Mouse (Mus musculus) hindbrain, postnatal 0 days (tissue): ENCODE data around the gene Exoc4. TPM values are rescaled to one million over a fixed set of nuclear protein-coding genes. Genes with fewer than 3 reads are reported as not detected.

Source experiments
- ATAC-seq: fragments of 200-750 bp; cut with Nextera tagmentation; 2 replicates; pipeline ENCODE4 v1.8.0; 2017; ENCODE audit warnings: mild to moderate bottlenecking, moderate TSS enrichment, moderate library complexity
- DNase-seq: peaks from one replicate; pipeline ENCODE4 v3.0.0-alpha.2; 2015; ENCODE audit warnings: low spot score
- H3K27ac ChIP-seq: fragments of 300-500 bp; sonication (generic); 2 replicates; pipeline ENCODE4 v1.5.1; 2014; ENCODE audit warnings: mild to moderate bottlenecking
- H3K27me3 ChIP-seq: fragments of 300-500 bp; sonication (generic); 2 replicates; pipeline ENCODE4 v1.6.1; 2014; ENCODE audit warnings: low read length, mixed read lengths; ENCODE audit not compliant: insufficient read depth
- H3K36me3 ChIP-seq: fragments of 300-500 bp; sonication (generic); 2 replicates; pipeline ENCODE4 v1.6.1; 2014; ENCODE audit warnings: low read length, mixed read lengths; ENCODE audit not compliant: insufficient read depth
- H3K4me1 ChIP-seq: fragments of 300-500 bp; sonication (generic); 2 replicates; pipeline ENCODE4 v1.6.1; 2014; ENCODE audit warnings: antibody characterized with exemption, low read length, mixed read lengths; ENCODE audit not compliant: insufficient read depth
- H3K4me2 ChIP-seq: fragments of 300-500 bp; sonication (generic); 2 replicates; pipeline ENCODE4 v1.6.1; 2014; ENCODE audit warnings: low read depth, mild to moderate bottlenecking, low read length, moderate library complexity, mixed read lengths
- H3K4me3 ChIP-seq: fragments of 300-500 bp; sonication (generic); 2 replicates; pipeline ENCODE4 v1.5.1; 2014; ENCODE audit warnings: low read length
- H3K9ac ChIP-seq: fragments of 300-500 bp; sonication (generic); replicated peaks from 2 replicates; pipeline ENCODE4 v1.6.1; 2014; ENCODE audit warnings: mild to moderate bottlenecking, low read length, moderate library complexity, mixed read lengths
- H3K9me3 ChIP-seq: fragments of 300-500 bp; sonication (generic); 2 replicates; pipeline ENCODE4 v1.6.1; 2016; ENCODE audit warnings: low read length, mixed read lengths
- CTCF ChIP-seq: IDR thresholded peaks from 2 replicates; pipeline ENCODE4 v1.5.1; 2016; ENCODE audit warnings: antibody characterized with exemption, control low read depth, low read depth
- whole genome bisulfite sequencing: fragments of 180-500 bp; shearing (Covaris S2); extraction: QIAGEN DNeasy Blood & Tissue Kit; methylation state at CpG from one replicate; pipeline ENCODE4 v1.1.7; 2014; 5-methylcytosine and 5-hydroxymethylcytosine counted together
- polyA plus RNA-seq: library from polyadenylated mRNA; unstranded; fragments of >200 nt; fragmentation: Nextera tagmentation; extraction: Ambion mirVana; gene quantifications from 2 replicates; pipeline ENCODE4 v1.2.1, GENCODE M21; 2015
- total RNA-seq: library from RNA; depleted of rRNA; stranded (reverse); fragments of >200 nt; gene quantifications from 2 replicates; pipeline ENCODE4 v1.2.3, GENCODE M21; 2014

Exoc4 gene
- total and polyA plus RNA-seq, 2 experiments from 2014 or later = 30.0 to 70.6 TPM

- no peak for TF ChIP-seq CTCF
- WGBS = 96% methylated on average over 3 of the region's 3 CpGs
- ATAC-seq = no peak
- Histone ChIP-seq H3K36me3 (no peaks in the 10 kb centered on the region), H3K27ac (no peak overlapping the region), H3K4me1 (no peaks in the 10 kb centered on the region), H3K27me3 (no peaks in the 10 kb centered on the region), H3K4me3 (no peak overlapping the region), H3K4me2 (no peak overlapping the region), H3K9ac (no peak overlapping the region), H3K9me3 (no peaks in the 10 kb centered on the region)
- no peak for DNase-seq
Measured at GRCm38 (mm10) chr6:33801254-33801653, 552.4 kb downstream of the Exoc4 start.

GRCm38 (mm10) chr6:33803481-33804098, 554.7 kb downstream of the Exoc4 start:
- WGBS = 32% methylated on average over 3 of the region's 3 CpGs

GRCm38 (mm10) chr6:33804775-33805174, 555.9 kb downstream of the Exoc4 start:
- TF ChIP-seq CTCF = no peak
- Histone ChIP-seq H3K27ac (no peak overlapping the region), H3K4me3 (no peak overlapping the region), H3K36me3 (no peaks in the 10 kb centered on the region), H3K4me1 (no peaks in the 10 kb centered on the region), H3K9ac (no peak overlapping the region), H3K9me3 (no peaks in the 10 kb centered on the region), H3K27me3 (no peaks in the 10 kb centered on the region), H3K4me2 (no peak overlapping the region)
- DNase-seq (peak; percentile 21), ATAC-seq (no peak)
- 30% methylated on average over 2 of the region's 2 CpGs for WGBS

More at GRCm38 (mm10) chr6:33803481-33804098, 554.7 kb downstream of the Exoc4 start:
- Histone ChIP-seq H3K36me3 (no peaks in the 10 kb centered on the region), H3K27me3 (no peaks in the 10 kb centered on the region), H3K4me2 (no peak overlapping the region), H3K27ac (no peak overlapping the region), H3K9ac (no peak overlapping the region), H3K9me3 (no peaks in the 10 kb centered on the region), H3K4me1 (no peaks in the 10 kb centered on the region), H3K4me3 (no peak overlapping the region)
- no peak for TF ChIP-seq CTCF
- ATAC-seq = no peak
- DNase-seq = no peak

- ATAC-seq (no peak), DNase-seq (no peak)
- Histone ChIP-seq H3K27ac (no peak overlapping the region), H3K9ac (no peak overlapping the region), H3K36me3 (no peaks in the 10 kb centered on the region), H3K4me3 (no peak overlapping the region), H3K27me3 (no peaks in the 10 kb centered on the region), H3K4me1 (no peaks in the 10 kb centered on the region), H3K4me2 (no peak overlapping the region), H3K9me3 (no peaks in the 10 kb centered on the region)
- WGBS = 83% methylated on average over 3 of the region's 3 CpGs
- no peak for TF ChIP-seq CTCF
Measured at GRCm38 (mm10) chr6:33806072-33806782, 557.3 kb downstream of the Exoc4 start.

- Histone ChIP-seq H3K4me3 (no peak overlapping the region), H3K27ac (no peak overlapping the region), H3K4me2 (no peak overlapping the region), H3K4me1 (no peaks in the 10 kb centered on the region), H3K36me3 (no peaks in the 10 kb centered on the region), H3K9ac (no peak overlapping the region), H3K27me3 (no peaks in the 10 kb centered on the region), H3K9me3 (no peaks in the 10 kb centered on the region)
- 73% methylated on average over 2 of the region's 2 CpGs for WGBS
- no peak for TF ChIP-seq CTCF
- DNase-seq = no peak
- no peak for ATAC-seq
Measured at GRCm38 (mm10) chr6:33814386-33814785, 565.5 kb downstream of the Exoc4 start.

GRCm38 (mm10) chr6:33823171-33823570, 574.3 kb downstream of the Exoc4 start:
- H3K9ac ChIP-seq = no peak overlapping the region
- no peaks in the 10 kb centered on the region for H3K36me3 ChIP-seq
- H3K27ac ChIP-seq = no peak overlapping the region
- H3K27me3 ChIP-seq = no peaks in the 10 kb centered on the region
- H3K9me3 ChIP-seq = no peaks in the 10 kb centered on the region
- DNase-seq (no peak), ATAC-seq (no peak)
- peaks cover 6% of the 10 kb centered on the region for H3K4me1 ChIP-seq
- no peak for TF ChIP-seq CTCF
- no peak overlapping the region for H3K4me2 ChIP-seq
- no peak overlapping the region for H3K4me3 ChIP-seq
- 69% methylated on average over 2 of the region's 2 CpGs for WGBS

GRCm38 (mm10) chr6:33823777-33824302, 575.0 kb downstream of the Exoc4 start:
- Histone ChIP-seq H3K9me3 (no peaks in the 10 kb centered on the region), H3K9ac (no peak overlapping the region), H3K27ac (no peak overlapping the region), H3K4me1 (peaks cover 6% of the 10 kb centered on the region), H3K27me3 (no peaks in the 10 kb centered on the region), H3K4me2 (no peak overlapping the region), H3K4me3 (no peak overlapping the region), H3K36me3 (no peaks in the 10 kb centered on the region)
- DNase-seq (peak; percentile 19), ATAC-seq (peak; percentile 43; the same call in 1 of the 2 replicates)
- TF ChIP-seq CTCF = no peak
- 57% methylated on average over 6 of the region's 6 CpGs for WGBS
